Mouse (Mus musculus) limb, embryonic 15.5 days (tissue): ENCODE data around the gene Elf5. TPM values are rescaled to one million over a fixed set of nuclear protein-coding genes. Genes with fewer than 3 reads are reported as not detected.

Experiments
- ATAC-seq: fragments of 200-750 bp; cut with Nextera tagmentation; 2 replicates; pipeline ENCODE4 v1.8.0; 2017; ENCODE audit warnings: low read depth, moderate TSS enrichment; ENCODE audit not compliant: insufficient number of reproducible peaks, low FRiP score, low TSS enrichment
- H3K27ac ChIP-seq: fragments of 300-500 bp; sonication (generic); 2 replicates; pipeline ENCODE4 v1.5.1; 2015; ENCODE audit warnings: moderate library complexity, mild to moderate bottlenecking, inconsistent platforms
- H3K27me3 ChIP-seq: fragments of 300-500 bp; sonication (generic); 2 replicates; pipeline ENCODE4 v1.6.1; 2015; ENCODE audit warnings: inconsistent platforms
- H3K36me3 ChIP-seq: fragments of 300-500 bp; sonication (generic); 2 replicates; pipeline ENCODE4 v1.6.1; 2015; ENCODE audit warnings: inconsistent platforms
- H3K4me1 ChIP-seq: fragments of 300-500 bp; sonication (generic); 2 replicates; pipeline ENCODE4 v1.6.1; 2015; ENCODE audit warnings: inconsistent platforms
- H3K4me2 ChIP-seq: fragments of 300-500 bp; sonication (generic); 2 replicates; pipeline ENCODE4 v1.6.1; 2015; ENCODE audit warnings: mild to moderate bottlenecking, inconsistent platforms
- H3K4me3 ChIP-seq: fragments of 300-500 bp; sonication (generic); 2 replicates; pipeline ENCODE4 v1.5.1; 2015; ENCODE audit warnings: mild to moderate bottlenecking, inconsistent platforms
- H3K9ac ChIP-seq: fragments of 300-500 bp; sonication (generic); 2 replicates; pipeline ENCODE4 v1.6.1; 2015; ENCODE audit warnings: inconsistent platforms
- H3K9me3 ChIP-seq: fragments of 300-500 bp; sonication (generic); 2 replicates; pipeline ENCODE4 v1.6.1; 2016; ENCODE audit warnings: inconsistent platforms
- WGBS: fragments of 180-500 bp; shearing (Covaris S2); methylation state at CpG from one replicate; pipeline ENCODE4 v1.1.7; 2015; 5-methylcytosine and 5-hydroxymethylcytosine counted together
- polyA plus RNA-seq: library from polyadenylated mRNA; unstranded; fragments of >200 nt; fragmentation: Nextera tagmentation; extraction: Ambion mirVana; gene quantifications from 2 replicates; pipeline ENCODE4 v1.2.1, GENCODE M21; 2015

The Elf5 gene
- 2.8 and 2.9 TPM in 2 replicates for polyA plus RNA-seq

- Histone ChIP-seq H3K9me3 (no peaks in the 10 kb centered on the region), H3K36me3 (no peaks in the 10 kb centered on the region), H3K4me3 (no peak within 1 kb of the TSS), H3K4me1 (no peaks in the 10 kb centered on the region), H3K27ac (no peak within 1 kb of the TSS), H3K9ac (no peak within 1 kb of the TSS), H3K27me3 (no peaks in the 10 kb centered on the region), H3K4me2 (no peak within 1 kb of the TSS)
- no peak for ATAC-seq
- 68% methylated on average over 6 of the region's 6 CpGs for WGBS
Observed at GRCm38 (mm10) chr2:103411348-103411747, at the start of gene Elf5. Gene Elf5, plus strand, starts transcription at chr2:103411688.

- H3K9ac ChIP-seq, result no peak overlapping the region
- no peak overlapping the region for H3K4me2 ChIP-seq
- ATAC-seq, result no peak
- no peaks in the 10 kb centered on the region for H3K9me3 ChIP-seq
- H3K27me3 ChIP-seq, result no peaks in the 10 kb centered on the region
- no peaks in the 10 kb centered on the region for H3K36me3 ChIP-seq
- WGBS, result 58% methylated on average over 5 of the region's 5 CpGs
- H3K4me3 ChIP-seq, result no peak overlapping the region
- H3K4me1 ChIP-seq, result 0 out of 2 replicates have a peak, but pooled peaks cover 4% of the 10 kb centered on the region
- no peak overlapping the region for H3K27ac ChIP-seq
Observed at GRCm38 (mm10) chr2:103372541-103372940, 38.9 kb upstream of the Elf5 start.

- H3K9me3 ChIP-seq, result no peaks in the 10 kb centered on the region
- H3K4me2 ChIP-seq, result no peak overlapping the region
- H3K36me3 ChIP-seq, result no peaks in the 10 kb centered on the region
- no peak overlapping the region for H3K9ac ChIP-seq
- 48% methylated on average over 9 of the region's 9 CpGs for WGBS
- H3K4me1 ChIP-seq, result peaks cover 7% of the 10 kb centered on the region; the same call in 1 of the 2 replicates
- no peak for ATAC-seq
- H3K4me3 ChIP-seq, result no peak overlapping the region
- H3K27me3 ChIP-seq, result no peaks in the 10 kb centered on the region
- no peak overlapping the region for H3K27ac ChIP-seq
Observed at GRCm38 (mm10) chr2:103379502-103380160, 31.9 kb upstream of the Elf5 start.

GRCm38 (mm10) chr2:103382174-103382573, 29.3 kb upstream of the Elf5 start:
- Histone ChIP-seq H3K36me3 (no peaks in the 10 kb centered on the region), H3K4me1 (peaks cover 3% of the 10 kb centered on the region; the same call in 1 of the 2 replicates), H3K27me3 (no peaks in the 10 kb centered on the region), H3K9me3 (no peaks in the 10 kb centered on the region), H3K27ac (no peak overlapping the region), H3K9ac (no peak overlapping the region), H3K4me3 (no peak overlapping the region), H3K4me2 (no peak overlapping the region)
- ATAC-seq, result no peak
- 42% methylated on average over 2 of the region's 2 CpGs for WGBS

GRCm38 (mm10) chr2:103387881-103388280, 23.6 kb upstream of the Elf5 start:
- no peaks in the 10 kb centered on the region for H3K27me3 ChIP-seq
- H3K27ac ChIP-seq, result no peak overlapping the region
- H3K36me3 ChIP-seq, result no peaks in the 10 kb centered on the region
- no peak overlapping the region for H3K9ac ChIP-seq
- no peak overlapping the region for H3K4me2 ChIP-seq
- no peak overlapping the region for H3K4me3 ChIP-seq
- no peaks in the 10 kb centered on the region for H3K9me3 ChIP-seq
- peaks cover 7% of the 10 kb centered on the region for H3K4me1 ChIP-seq
- no peak for ATAC-seq
- WGBS, result 63% methylated on average over 1 of the region's 1 CpGs

- H3K27me3 ChIP-seq, result no peaks in the 10 kb centered on the region
- WGBS, result 61% methylated on average over 1 of the region's 1 CpGs
- H3K4me3 ChIP-seq, result no peak overlapping the region
- peaks cover 7% of the 10 kb centered on the region for H3K4me1 ChIP-seq
- H3K4me2 ChIP-seq, result no peak overlapping the region
- no peaks in the 10 kb centered on the region for H3K9me3 ChIP-seq
- no peak overlapping the region for H3K9ac ChIP-seq
- H3K27ac ChIP-seq, result no peak overlapping the region
- ATAC-seq, result no peak
- no peaks in the 10 kb centered on the region for H3K36me3 ChIP-seq
Observed at GRCm38 (mm10) chr2:103388311-103388710, 23.2 kb upstream of the Elf5 start.

GRCm38 (mm10) chr2:103390086-103390988, 21.2 kb upstream of the Elf5 start:
- 55% methylated on average over 4 of the region's 4 CpGs for WGBS
- Histone ChIP-seq H3K36me3 (no peaks in the 10 kb centered on the region), H3K9me3 (no peaks in the 10 kb centered on the region), H3K27ac (no peak overlapping the region), H3K4me3 (no peak overlapping the region), H3K27me3 (no peaks in the 10 kb centered on the region), H3K9ac (no peak overlapping the region), H3K4me1 (peaks cover 7% of the 10 kb centered on the region), H3K4me2 (no peak overlapping the region)
- no peak for ATAC-seq

GRCm38 (mm10) chr2:103391626-103392025, 19.9 kb upstream of the Elf5 start:
- Histone ChIP-seq H3K4me1 (peaks cover 7% of the 10 kb centered on the region), H3K4me2 (no peak overlapping the region), H3K9me3 (no peaks in the 10 kb centered on the region), H3K27me3 (no peaks in the 10 kb centered on the region), H3K9ac (no peak overlapping the region), H3K36me3 (no peaks in the 10 kb centered on the region), H3K4me3 (no peak overlapping the region), H3K27ac (no peak overlapping the region)
- ATAC-seq, result no peak
- WGBS, result 82% methylated on average over 3 of the region's 4 CpGs

- Histone ChIP-seq H3K9me3 (no peaks in the 10 kb centered on the region), H3K9ac (no peak overlapping the region), H3K27me3 (no peaks in the 10 kb centered on the region), H3K36me3 (no peaks in the 10 kb centered on the region), H3K27ac (no peak overlapping the region), H3K4me2 (no peak overlapping the region), H3K4me3 (no peak overlapping the region), H3K4me1 (no peaks in the 10 kb centered on the region)
- no peak for ATAC-seq
- WGBS, result 68% methylated on average over 6 of the region's 6 CpGs
Observed at GRCm38 (mm10) chr2:103398110-103398509, 13.4 kb upstream of the Elf5 start.

- Histone ChIP-seq H3K9ac (no peak overlapping the region), H3K36me3 (no peaks in the 10 kb centered on the region), H3K4me3 (no peak overlapping the region), H3K27ac (no peak overlapping the region), H3K27me3 (no peaks in the 10 kb centered on the region), H3K4me1 (no peaks in the 10 kb centered on the region), H3K4me2 (no peak overlapping the region), H3K9me3 (no peaks in the 10 kb centered on the region)
- ATAC-seq, result no peak
- 66% methylated on average over 4 of the region's 4 CpGs for WGBS
Observed at GRCm38 (mm10) chr2:103400691-103401090, 10.8 kb upstream of the Elf5 start.

GRCm38 (mm10) chr2:103406239-103406638, 5.2 kb upstream of the Elf5 start:
- Histone ChIP-seq H3K4me3 (no peak overlapping the region), H3K9ac (no peak overlapping the region), H3K36me3 (no peaks in the 10 kb centered on the region), H3K27me3 (no peaks in the 10 kb centered on the region), H3K4me1 (no peaks in the 10 kb centered on the region), H3K9me3 (no peaks in the 10 kb centered on the region), H3K27ac (no peak overlapping the region), H3K4me2 (no peak overlapping the region)
- no peak for ATAC-seq
- WGBS, result 74% methylated on average over 3 of the region's 3 CpGs

- H3K4me2 ChIP-seq, result no peak overlapping the region
- no peak for ATAC-seq
- 84% methylated on average over 3 of the region's 3 CpGs for WGBS
Observed at GRCm38 (mm10) chr2:103411816-103412215, 328 bp downstream of the Elf5 start.

More at GRCm38 (mm10) chr2:103411816-103412215, 328 bp downstream of the Elf5 start:
- no peak overlapping the region for H3K4me3 ChIP-seq
- no peaks in the 10 kb centered on the region for H3K27me3 ChIP-seq
- no peaks in the 10 kb centered on the region for H3K36me3 ChIP-seq
- H3K9ac ChIP-seq, result no peak overlapping the region
- no peaks in the 10 kb centered on the region for H3K4me1 ChIP-seq
- no peaks in the 10 kb centered on the region for H3K9me3 ChIP-seq
- H3K27ac ChIP-seq, result no peak overlapping the region
